Mouse (Mus musculus): ENCODE measurements around the gene Ccdc163. TPM values are rescaled to one million over a fixed set of nuclear protein-coding genes. Genes with fewer than 3 reads are reported as not detected.

The Ccdc163 gene
- polyA plus RNA-seq (2017; shearing (Covaris generic)): 4.2 TPM

GRCm38 (mm10) chr4:116708201-116708764 lies at the start of gene Ccdc163, which contains the start of gene Mmachc:
Gene Ccdc163 (plus strand): TSS chr4:116708509.
Gene Mmachc (minus strand): TSS chr4:116708406.

DNA sequence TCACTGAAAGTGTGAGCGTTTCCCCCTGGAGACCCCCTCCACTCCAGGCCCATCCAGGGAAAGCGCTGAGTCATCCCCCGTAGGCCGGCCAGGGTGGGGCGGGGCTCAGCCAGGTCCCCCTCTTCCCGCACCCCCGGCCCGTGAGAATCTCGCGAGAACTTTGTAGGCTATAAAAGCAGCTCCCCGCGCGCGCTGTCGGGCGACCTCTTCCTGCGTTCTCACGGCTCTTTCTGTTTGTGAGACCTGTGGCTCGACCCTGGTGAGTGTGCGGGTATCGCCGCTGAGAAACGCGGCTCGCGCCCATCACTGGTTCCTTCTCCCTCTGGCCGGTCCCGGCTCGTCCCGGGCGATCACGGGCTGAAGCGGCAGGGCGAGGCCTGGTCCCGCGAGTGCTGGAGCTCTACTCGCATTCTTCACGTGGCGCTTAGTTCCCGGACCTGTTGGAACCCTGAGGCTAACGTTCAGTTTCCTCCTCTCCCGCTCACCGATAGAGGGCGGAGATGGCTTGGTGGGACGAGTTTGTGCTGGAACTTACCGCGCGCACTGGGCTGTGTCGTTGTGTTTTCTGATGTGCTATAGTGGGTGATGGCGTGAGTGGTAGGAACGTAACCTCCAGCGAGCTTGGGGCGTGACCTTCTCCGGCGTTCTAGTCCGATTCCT lies 22.8 kb upstream of the Ccdc163 start, which contains the start of gene Prdx1:
TSS of gene Prdx1 (plus strand) at position 143 of the 660 bp plus-strand sequence.

DNA sequence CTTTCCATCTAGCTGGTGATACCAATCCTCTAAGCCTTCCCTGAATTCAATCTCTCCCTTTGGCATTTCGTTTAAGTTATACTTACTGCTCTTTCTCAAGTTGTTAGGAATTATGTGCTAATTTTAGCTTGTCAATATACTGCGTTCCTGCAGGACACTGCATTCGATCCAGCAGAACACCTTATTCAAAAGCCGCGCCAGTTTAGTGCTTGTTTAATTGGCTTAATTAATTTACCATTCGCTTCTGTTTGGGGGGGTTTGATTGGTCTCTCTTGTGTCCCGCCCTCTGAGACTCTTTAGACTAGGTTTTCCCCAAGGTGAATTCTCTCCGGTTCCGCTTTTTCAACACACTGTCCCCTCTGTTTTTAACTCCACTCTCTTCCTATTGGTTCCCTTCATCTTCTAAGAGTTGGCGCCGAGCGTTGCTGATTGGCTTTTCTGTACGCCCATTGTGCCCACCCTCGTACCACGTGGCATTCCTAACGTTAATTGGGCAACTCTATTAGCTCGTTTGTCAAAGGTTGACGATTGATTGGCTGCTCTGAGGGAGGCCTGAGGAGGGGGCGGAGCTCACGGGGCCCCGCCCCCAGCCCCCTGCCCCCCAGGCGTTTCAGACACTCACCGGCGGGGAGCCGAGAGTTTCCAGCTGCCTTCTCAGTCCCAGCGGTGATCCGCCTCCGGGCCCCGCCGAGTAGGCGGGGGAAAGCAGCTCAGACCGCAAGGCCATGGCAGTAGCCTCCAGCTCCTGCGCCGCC lies 12.2 kb downstream of the Ccdc163 start, which contains the start of gene Tesk2:
TSS of gene Tesk2 (plus strand) at position 606 of the 755 bp plus-strand sequence.

Other genes with a start within 250 kb of the Ccdc163 start
- 16.0 TPM for gene Mast2, start 244.3 kb upstream of the Ccdc163 start, polyA plus RNA-seq (2017; shearing (Covaris generic))
- gene Ipp, start 201.0 kb upstream of the Ccdc163 start, polyA plus RNA-seq (2017; shearing (Covaris generic)): 11.9 TPM
- 8.3 TPM for gene Tmem69, start 152.6 kb upstream of the Ccdc163 start, polyA plus RNA-seq (2017; shearing (Covaris generic))
- 43.7 TPM for gene Gpbp1l1, start 150.9 kb upstream of the Ccdc163 start, polyA plus RNA-seq (2017; shearing (Covaris generic))
- 6.9 TPM for gene Ccdc17, start 111.9 kb upstream of the Ccdc163 start, polyA plus RNA-seq (2017; shearing (Covaris generic))
- gene Nasp, start 80.6 kb upstream of the Ccdc163 start, polyA plus RNA-seq (2017; shearing (Covaris generic)): 112 TPM
- gene Akr1a1, start 56.8 kb upstream of the Ccdc163 start, polyA plus RNA-seq (2017; shearing (Covaris generic)): 236 TPM
- gene Prdx1, start 23.0 kb upstream of the Ccdc163 start, polyA plus RNA-seq (2017; shearing (Covaris generic)): 505 TPM
- gene Mmachc, start 103 bp upstream of the Ccdc163 start, polyA plus RNA-seq (2017; shearing (Covaris generic)): 3.6 TPM
- gene Tesk2, start 12.4 kb downstream of the Ccdc163 start, polyA plus RNA-seq (2017; shearing (Covaris generic)): 6.3 TPM
- gene Toe1, start 99.1 kb downstream of the Ccdc163 start, polyA plus RNA-seq (2017; shearing (Covaris generic)): 43.0 TPM
- gene Mutyh, start 99.2 kb downstream of the Ccdc163 start, polyA plus RNA-seq (2017; shearing (Covaris generic)): 12.4 TPM
- 0.19 TPM for gene Hpdl, start 113.2 kb downstream of the Ccdc163 start, polyA plus RNA-seq (2017; shearing (Covaris generic))
- 0.12 TPM for gene Zswim5, start 168.9 kb downstream of the Ccdc163 start, polyA plus RNA-seq (2017; shearing (Covaris generic))

Measured in naive thymus-derived CD4-positive, alpha-beta T cell, adult 5 months (primary cell).